Mouse (Mus musculus): ENCODE results near the gene Igdcc3. TPM values are rescaled to one million over a fixed set of nuclear protein-coding genes. Genes with fewer than 3 reads are reported as not detected.

Igdcc3 gene
- polyA plus RNA-seq, 1 experiment from 2014 or later, result 44.5 TPM

DNA sequence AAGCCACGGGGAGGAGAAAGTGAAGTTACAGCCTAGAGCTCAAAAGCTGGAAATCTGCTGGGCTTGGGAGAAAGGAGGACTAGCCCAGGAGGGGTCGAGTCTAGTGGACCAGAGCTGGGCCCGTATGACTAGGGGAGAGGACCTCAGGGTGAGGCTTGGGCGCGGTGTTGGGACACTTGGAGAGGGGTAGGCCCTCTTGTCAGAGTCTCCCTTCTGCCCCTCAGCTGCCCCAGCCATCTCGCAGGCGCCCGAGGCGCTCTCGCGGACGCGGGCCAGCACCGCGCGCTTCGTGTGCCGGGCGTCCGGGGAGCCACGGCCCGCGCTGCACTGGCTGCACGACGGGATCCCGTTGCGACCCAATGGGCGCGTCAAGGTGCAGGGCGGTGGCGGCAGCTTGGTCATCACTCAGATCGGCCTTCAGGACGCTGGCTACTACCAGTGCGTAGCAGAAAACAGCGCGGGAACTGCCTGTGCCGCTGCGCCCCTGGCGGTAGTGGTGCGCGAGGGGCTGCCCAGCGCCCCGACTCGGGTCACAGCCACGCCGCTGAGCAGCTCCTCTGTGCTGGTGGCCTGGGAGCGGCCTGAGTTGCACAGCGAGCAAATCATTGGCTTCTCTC lies 17.3 kb upstream of the Igdcc3 start:
- DNase-seq (ENCODE audit: low spot score) (peak; percentile 89), ATAC-seq (ENCODE audit: insufficient number of reproducible peaks, low FRiP score, low TSS enrichment, low read depth) (no peak)
- Histone ChIP-seq H3K4me3 (ENCODE audit: low read depth, low read length) (peak overlapping the region; percentile 40), H3K27ac (replicated peaks; ENCODE audit: low read depth, low read length) (no peak overlapping the region), H3K36me3 (ENCODE audit: control insufficient read depth, insufficient read depth, low read length) (no peaks in the 10 kb centered on the region; the same call in 1 of the 2 replicates), H3K9ac (ENCODE audit: low read length) (peak overlapping the region; percentile 71), H3K9me3 (ENCODE audit: control insufficient read depth, low read length) (no peaks in the 10 kb centered on the region), H3K4me2 (ENCODE audit: low read depth, severe bottlenecking) (peak overlapping the region; percentile 95), H3K27me3 (ENCODE audit: control insufficient read depth, insufficient read depth, low read length) (no peaks in the 10 kb centered on the region), H3K4me1 (ENCODE audit: control insufficient read depth, insufficient read depth, low read length) (peaks cover 12% of the 10 kb centered on the region; the same call in 1 of the 2 replicates)
- WGBS, result 2% methylated on average over 48 of the region's 48 CpGs

- Histone ChIP-seq H3K4me2 (ENCODE audit: low read depth, severe bottlenecking) (peak overlapping the region; percentile 36), H3K9ac (ENCODE audit: low read length) (no peak overlapping the region), H3K4me1 (ENCODE audit: control insufficient read depth, insufficient read depth, low read length) (peaks cover 12% of the 10 kb centered on the region; the same call in 1 of the 2 replicates), H3K27me3 (ENCODE audit: control insufficient read depth, insufficient read depth, low read length) (no peaks in the 10 kb centered on the region), H3K9me3 (ENCODE audit: control insufficient read depth, low read length) (no peaks in the 10 kb centered on the region), H3K4me3 (ENCODE audit: low read depth, low read length) (no peak overlapping the region), H3K27ac (replicated peaks; ENCODE audit: low read depth, low read length) (no peak overlapping the region), H3K36me3 (ENCODE audit: control insufficient read depth, insufficient read depth, low read length) (no peaks in the 10 kb centered on the region; the same call in 1 of the 2 replicates)
- ATAC-seq (ENCODE audit: insufficient number of reproducible peaks, low FRiP score, low TSS enrichment, low read depth), result peak; percentile 41; the same call in 1 of the 2 replicates
- DNase-seq (ENCODE audit: low spot score), result peak; percentile 81
- 8% methylated on average over 25 of the region's 25 CpGs for whole genome bisulfite sequencing
These were observed 12.7 kb upstream of the Igdcc3 start for GRCm38 (mm10) chr9:65128123-65128815.

DNA sequence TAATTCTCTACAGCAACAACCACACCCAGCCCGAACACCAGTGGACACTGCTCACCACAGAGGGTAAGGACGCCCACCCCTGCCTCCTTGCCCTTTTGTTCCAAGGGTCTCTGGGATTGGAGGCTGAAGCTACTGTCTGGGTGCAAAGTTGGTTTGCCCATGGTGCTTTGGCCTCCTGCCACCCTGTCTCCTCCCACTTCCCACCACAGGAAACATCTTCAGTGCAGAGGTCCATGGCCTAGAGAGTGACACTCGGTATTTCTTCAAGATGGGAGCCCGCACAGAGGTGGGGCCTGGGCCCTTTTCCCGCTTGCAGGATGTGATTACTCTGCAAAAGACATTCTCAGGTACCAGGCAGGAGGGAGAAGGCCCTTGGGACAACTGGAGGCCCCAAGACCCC lies 9.3 kb upstream of the Igdcc3 start:
- WGBS, result 85% methylated on average over 5 of the region's 5 CpGs
- Histone ChIP-seq H3K27ac (replicated peaks; ENCODE audit: low read depth, low read length) (no peak overlapping the region), H3K36me3 (ENCODE audit: control insufficient read depth, insufficient read depth, low read length) (no peaks in the 10 kb centered on the region; the same call in 1 of the 2 replicates)

DNA sequence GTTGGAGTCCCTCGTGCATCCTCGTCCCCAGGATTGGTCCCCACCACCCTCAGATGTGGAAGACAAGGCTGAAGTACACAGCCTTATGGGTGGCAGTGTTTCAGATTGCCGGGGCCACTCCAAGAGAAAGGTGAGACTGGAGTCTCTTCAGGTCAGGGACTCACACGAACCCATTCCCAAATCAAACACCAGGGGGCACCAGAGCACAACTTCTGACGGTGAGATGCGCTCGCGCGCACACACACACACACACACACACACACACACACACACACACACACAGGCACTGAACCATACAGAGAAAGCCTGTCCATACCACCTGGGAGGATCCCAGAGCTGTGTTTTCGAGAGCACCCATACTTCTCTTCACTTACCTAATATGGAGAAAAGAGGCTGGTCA lies 7.2 kb upstream of the Igdcc3 start:
- ATAC-seq (ENCODE audit: insufficient number of reproducible peaks, low FRiP score, low TSS enrichment, low read depth) (peak; percentile 37; the same call in 1 of the 2 replicates), DNase-seq (ENCODE audit: low spot score) (peak; percentile 93)
- Histone ChIP-seq H3K27ac (replicated peaks; ENCODE audit: low read depth, low read length) (no peak overlapping the region), H3K27me3 (ENCODE audit: control insufficient read depth, insufficient read depth, low read length) (no peaks in the 10 kb centered on the region), H3K9me3 (ENCODE audit: control insufficient read depth, low read length) (no peaks in the 10 kb centered on the region), H3K4me3 (ENCODE audit: low read depth, low read length) (no peak overlapping the region), H3K4me1 (ENCODE audit: control insufficient read depth, insufficient read depth, low read length) (peaks cover 12% of the 10 kb centered on the region; the same call in 1 of the 2 replicates), H3K36me3 (ENCODE audit: control insufficient read depth, insufficient read depth, low read length) (no peaks in the 10 kb centered on the region), H3K4me2 (ENCODE audit: low read depth, severe bottlenecking) (no peak overlapping the region), H3K9ac (ENCODE audit: low read length) (no peak overlapping the region)
- WGBS, result 4% methylated on average over 10 of the region's 10 CpGs

More for the DNA sequence above, 9.3 kb upstream of the Igdcc3 start:
- no peak overlapping the region for H3K4me2 ChIP-seq (ENCODE audit: low read depth, severe bottlenecking)
- no peaks in the 10 kb centered on the region for H3K9me3 ChIP-seq (ENCODE audit: control insufficient read depth, low read length)
- peaks cover 14% of the 10 kb centered on the region; the same call in 1 of the 2 replicates for H3K4me1 ChIP-seq (ENCODE audit: control insufficient read depth, insufficient read depth, low read length)
- H3K4me3 ChIP-seq (ENCODE audit: low read depth, low read length), result no peak overlapping the region
- no peaks in the 10 kb centered on the region for H3K27me3 ChIP-seq (ENCODE audit: control insufficient read depth, insufficient read depth, low read length)
- no peak overlapping the region for H3K9ac ChIP-seq (ENCODE audit: low read length)
- DNase-seq (ENCODE audit: low spot score), result no peak
- no peak for ATAC-seq (ENCODE audit: insufficient number of reproducible peaks, low FRiP score, low TSS enrichment, low read depth)

GRCm38 (mm10) chr9:65135126-65135525 lies 5.9 kb upstream of the Igdcc3 start:
- no peak for ATAC-seq (ENCODE audit: insufficient number of reproducible peaks, low FRiP score, low TSS enrichment, low read depth)
- H3K4me1 ChIP-seq (ENCODE audit: control insufficient read depth, insufficient read depth, low read length), result peaks cover 11% of the 10 kb centered on the region; the same call in 1 of the 2 replicates
- no peak overlapping the region for H3K27ac ChIP-seq (replicated peaks; ENCODE audit: low read depth, low read length)
- no peak overlapping the region for H3K9ac ChIP-seq (ENCODE audit: low read length)
- no peaks in the 10 kb centered on the region for H3K27me3 ChIP-seq (ENCODE audit: control insufficient read depth, insufficient read depth, low read length)
- H3K4me3 ChIP-seq (ENCODE audit: low read depth, low read length), result no peak overlapping the region
- no peaks in the 10 kb centered on the region for H3K36me3 ChIP-seq (ENCODE audit: control insufficient read depth, insufficient read depth, low read length)
- 75% methylated on average over 4 of the region's 4 CpGs for WGBS
- DNase-seq (ENCODE audit: low spot score), result no peak
- H3K9me3 ChIP-seq (ENCODE audit: control insufficient read depth, low read length), result no peaks in the 10 kb centered on the region
- H3K4me2 ChIP-seq (ENCODE audit: low read depth, severe bottlenecking), result no peak overlapping the region

DNA sequence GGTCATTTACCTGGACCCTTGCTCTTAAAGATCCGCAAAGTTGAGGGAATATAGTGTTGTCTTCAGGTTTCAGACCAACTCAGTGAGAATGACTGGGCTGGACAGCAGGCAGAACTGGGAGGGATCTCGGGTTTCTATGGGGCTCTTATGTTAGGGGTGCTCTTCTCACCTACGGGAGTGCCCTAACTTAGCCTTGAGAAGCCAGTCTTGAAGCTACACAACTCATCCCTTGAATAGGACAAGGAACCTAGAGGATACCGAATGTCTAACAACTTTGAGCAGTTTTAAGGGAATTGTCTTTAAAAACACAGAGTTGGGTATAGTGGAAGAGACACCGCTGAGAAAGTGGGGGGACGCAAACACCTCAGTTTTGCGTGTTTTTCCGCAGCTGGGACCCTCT lies 498 bp upstream of the Igdcc3 start:
- Histone ChIP-seq H3K36me3 (ENCODE audit: control insufficient read depth, insufficient read depth, low read length) (no peaks in the 10 kb centered on the region), H3K9me3 (ENCODE audit: control insufficient read depth, low read length) (no peaks in the 10 kb centered on the region), H3K27ac (replicated peaks; ENCODE audit: low read depth, low read length) (peak overlapping the region; percentile 91), H3K4me2 (ENCODE audit: low read depth, severe bottlenecking) (peak overlapping the region; percentile 87), H3K9ac (ENCODE audit: low read length) (peak overlapping the region; percentile 92), H3K4me3 (ENCODE audit: low read depth, low read length) (peak overlapping the region; percentile 85), H3K27me3 (ENCODE audit: control insufficient read depth, insufficient read depth, low read length) (no peaks in the 10 kb centered on the region), H3K4me1 (ENCODE audit: control insufficient read depth, insufficient read depth, low read length) (peaks cover 18% of the 10 kb centered on the region)
- no peak for ATAC-seq (ENCODE audit: insufficient number of reproducible peaks, low FRiP score, low TSS enrichment, low read depth)
- WGBS, result 3% methylated on average over 8 of the region's 8 CpGs
- DNase-seq (ENCODE audit: low spot score), result peak; percentile 41

DNA sequence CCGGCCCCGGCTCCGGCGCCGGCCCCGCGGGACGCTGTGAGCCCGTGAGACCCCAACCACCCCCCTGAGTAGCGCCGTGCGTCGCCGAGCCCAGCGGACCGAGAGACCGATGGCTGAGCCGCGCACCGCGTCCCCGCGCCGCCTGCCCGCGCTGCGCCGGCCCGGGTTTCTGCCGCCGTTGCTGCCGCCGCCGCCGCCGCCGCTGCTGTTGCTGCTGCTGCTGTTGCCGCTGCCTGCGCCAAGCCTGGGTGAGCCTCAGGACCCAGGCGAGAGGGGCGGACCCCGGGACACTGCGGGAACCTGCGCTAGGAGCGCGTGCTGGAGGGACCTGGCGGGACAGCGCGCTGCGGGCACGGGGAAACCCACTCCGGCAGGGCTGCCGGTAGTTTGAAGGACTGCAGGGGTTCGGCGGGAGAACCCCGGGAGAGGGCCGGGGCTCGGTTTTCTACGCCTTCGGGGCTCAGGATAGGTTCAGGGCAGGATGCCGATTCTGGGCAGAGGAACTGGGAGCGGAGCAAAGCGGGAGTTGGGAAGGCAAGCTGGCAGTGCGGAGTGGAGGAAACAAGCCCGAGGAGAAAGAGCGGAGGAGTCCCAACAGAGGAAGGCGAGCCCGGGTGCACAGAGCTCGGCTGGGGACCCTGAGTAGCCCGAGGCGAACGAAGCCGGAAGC lies 452 bp downstream of the Igdcc3 start:
- Histone ChIP-seq H3K4me2 (ENCODE audit: low read depth, severe bottlenecking) (peak overlapping the region; percentile 87), H3K27me3 (ENCODE audit: control insufficient read depth, insufficient read depth, low read length) (no peaks in the 10 kb centered on the region), H3K4me3 (ENCODE audit: low read depth, low read length) (peak overlapping the region; percentile 85), H3K4me1 (ENCODE audit: control insufficient read depth, insufficient read depth, low read length) (peaks cover 16% of the 10 kb centered on the region), H3K9me3 (ENCODE audit: control insufficient read depth, low read length) (no peaks in the 10 kb centered on the region), H3K9ac (ENCODE audit: low read length) (peak overlapping the region; percentile 92), H3K36me3 (ENCODE audit: control insufficient read depth, insufficient read depth, low read length) (no peaks in the 10 kb centered on the region), H3K27ac (replicated peaks; ENCODE audit: low read depth, low read length) (peak overlapping the region; percentile 91)
- under 1% methylated on average over 70 of the region's 73 CpGs for WGBS
- peak; percentile 63 for ATAC-seq (ENCODE audit: insufficient number of reproducible peaks, low FRiP score, low TSS enrichment, low read depth)
- peak; percentile 77 for DNase-seq (ENCODE audit: low spot score)

GRCm38 (mm10) chr9:65141976-65142318 lies 958 bp downstream of the Igdcc3 start:
- Histone ChIP-seq H3K27me3 (ENCODE audit: control insufficient read depth, insufficient read depth, low read length) (no peaks in the 10 kb centered on the region), H3K9ac (ENCODE audit: low read length) (peak overlapping the region; percentile 92), H3K27ac (replicated peaks; ENCODE audit: low read depth, low read length) (peak overlapping the region; percentile 91), H3K4me2 (ENCODE audit: low read depth, severe bottlenecking) (peak overlapping the region; percentile 87), H3K4me1 (ENCODE audit: control insufficient read depth, insufficient read depth, low read length) (peaks cover 12% of the 10 kb centered on the region), H3K4me3 (ENCODE audit: low read depth, low read length) (peak overlapping the region; percentile 85), H3K36me3 (ENCODE audit: control insufficient read depth, insufficient read depth, low read length) (peaks cover 2% of the 10 kb centered on the region; the same call in 1 of the 2 replicates), H3K9me3 (ENCODE audit: control insufficient read depth, low read length) (no peaks in the 10 kb centered on the region)
- DNase-seq (ENCODE audit: low spot score), result peak; percentile 72
- peak; percentile 40; the same call in 1 of the 2 replicates for ATAC-seq (ENCODE audit: insufficient number of reproducible peaks, low FRiP score, low TSS enrichment, low read depth)
- WGBS, result 0% methylated on average over 17 of the region's 17 CpGs

All from limb, embryonic 11.5 days (tissue).